Mouse (Mus musculus): ENCODE data around the gene Il13ra2. TPM values are rescaled to one million over a fixed set of nuclear protein-coding genes. Genes with fewer than 3 reads are reported as not detected.
"Not testable (repeated sequence)": the region's sequence is repeated elsewhere in the genome, so short reads cannot be mapped to it uniquely, and the experiment has no call there.

Il13ra2 gene
- total RNA-seq (2021) = not detected
- not detected in 2 replicates for polyA plus RNA-seq (2012; rRNA removed)
- long read RNA-seq = 0 reads

DNA sequence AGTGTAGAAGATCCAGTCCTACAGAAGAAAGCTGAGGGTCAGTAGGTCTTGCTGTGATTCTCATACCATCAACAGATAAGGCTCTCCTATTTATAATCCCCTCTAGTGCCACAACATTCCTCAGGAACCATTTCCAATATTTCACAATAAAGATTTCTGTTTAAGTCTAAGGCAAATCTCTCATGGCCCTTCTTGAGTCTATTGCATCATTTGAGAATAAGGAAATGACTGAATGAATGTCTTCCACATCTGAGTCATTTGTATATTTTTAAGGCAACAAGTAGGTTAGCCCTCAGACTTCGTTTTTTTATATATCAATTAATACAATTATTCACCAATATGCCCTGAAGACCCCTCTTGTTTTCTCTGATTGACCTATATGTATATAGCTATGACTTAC is at the start of gene Il13ra2:
TSS of gene Il13ra2 (minus strand) at position 64 of the 400 bp plus-strand sequence.
- no peak for DNase-seq

DNA sequence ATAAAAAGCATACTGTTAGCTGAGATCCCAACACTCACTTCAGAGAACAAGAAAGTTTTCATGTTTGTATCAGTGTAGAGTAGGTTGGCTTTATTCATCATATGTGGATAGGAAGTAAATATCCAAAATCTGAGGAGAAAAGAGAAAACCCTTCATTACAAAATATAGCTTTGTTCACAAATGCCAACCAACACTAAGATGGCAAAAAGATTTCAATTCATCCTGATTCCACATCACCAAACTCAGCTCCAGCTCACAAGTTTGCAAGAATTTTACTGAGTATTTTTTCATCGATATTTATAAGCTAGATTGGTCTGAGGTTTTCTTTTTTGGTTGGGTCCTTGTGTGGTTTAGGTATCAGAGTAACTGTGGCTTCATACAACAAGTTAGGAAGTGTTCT is 24.6 kb upstream of the Il13ra2 start, which contains the start of gene Vmn1r239-ps:
TSS of gene Vmn1r239-ps (minus strand) at position 101 of the 400 bp plus-strand sequence.
- DNase-seq = not testable (repeated sequence)

DNA sequence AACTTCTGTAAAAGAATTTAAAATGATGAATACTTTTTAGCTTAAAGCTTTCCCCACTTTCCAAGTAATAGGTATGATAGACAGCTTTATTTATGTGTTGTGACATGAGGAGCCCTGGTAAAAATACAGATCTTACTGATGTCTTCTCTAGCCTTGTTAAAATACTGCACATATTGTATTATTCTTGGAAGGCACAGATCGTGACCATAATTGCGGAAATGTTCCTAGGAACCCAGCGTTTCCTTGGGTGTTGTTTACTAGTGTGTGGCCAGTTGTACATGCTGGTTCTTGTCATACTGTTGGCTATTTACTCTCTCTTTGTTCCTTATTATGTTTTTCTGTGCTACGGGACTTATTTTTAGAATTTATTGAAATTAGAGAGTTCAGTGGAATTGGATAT is 14.4 kb upstream of the Il13ra2 start:
- no peak for DNase-seq

DNA sequence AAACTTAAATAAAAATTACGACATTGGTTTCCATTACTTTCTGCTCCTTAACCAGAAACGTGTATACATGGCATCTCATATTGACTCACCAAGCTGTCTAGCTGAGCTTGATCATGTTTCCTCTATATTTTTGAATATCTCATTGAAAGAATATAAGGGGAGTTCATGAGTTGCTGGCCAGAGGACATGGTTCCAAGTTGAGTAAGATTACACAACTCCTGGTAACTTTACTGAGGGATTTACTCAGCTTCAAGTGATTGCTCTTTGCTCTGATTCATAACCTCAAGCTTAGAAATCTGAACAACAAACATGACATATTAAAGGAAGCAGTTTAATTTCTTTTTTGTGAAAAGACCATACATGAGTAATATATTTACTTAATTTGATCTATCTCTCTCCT is 6.4 kb upstream of the Il13ra2 start:
- no peak for DNase-seq

DNA sequence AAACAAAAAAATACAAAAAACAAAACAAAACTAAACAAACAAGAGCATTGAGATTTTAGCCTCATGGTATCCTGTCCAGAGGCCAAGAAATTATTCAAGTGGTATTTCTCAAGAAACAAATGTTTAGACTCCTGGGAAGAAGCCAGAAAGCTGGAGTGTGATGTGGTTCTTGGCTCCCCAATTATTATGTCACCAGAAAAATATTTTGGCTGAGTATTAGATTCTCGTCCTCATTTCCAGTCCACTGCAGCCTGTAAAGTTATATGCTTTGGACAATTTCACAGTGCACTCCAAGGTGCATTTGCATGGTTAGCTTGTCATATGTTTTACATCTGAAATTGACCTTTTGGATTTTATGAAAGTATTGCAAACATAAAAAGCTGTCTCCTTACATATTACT is 761 bp upstream of the Il13ra2 start:
- DNase-seq = peak; percentile 7

DNA sequence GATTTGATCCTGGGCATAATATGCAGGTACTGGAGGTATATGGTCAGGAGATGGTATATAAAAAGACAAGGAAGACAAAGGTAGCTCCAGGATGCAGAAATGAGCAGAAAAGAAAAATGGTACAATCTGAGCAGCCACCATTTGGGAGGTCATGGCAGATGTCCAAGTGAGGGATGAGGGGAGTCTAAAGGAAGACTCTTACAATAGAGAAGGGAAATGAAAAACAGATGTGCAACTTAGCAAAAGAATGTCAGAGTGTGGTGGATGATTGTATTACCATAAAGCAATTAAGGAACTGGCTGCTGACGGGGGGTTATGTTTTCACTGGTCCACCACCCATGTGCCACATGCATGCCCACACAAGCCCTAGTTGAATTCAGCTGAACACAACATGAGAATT is 35.5 kb downstream of the Il13ra2 start:
- no peak for DNase-seq

DNA sequence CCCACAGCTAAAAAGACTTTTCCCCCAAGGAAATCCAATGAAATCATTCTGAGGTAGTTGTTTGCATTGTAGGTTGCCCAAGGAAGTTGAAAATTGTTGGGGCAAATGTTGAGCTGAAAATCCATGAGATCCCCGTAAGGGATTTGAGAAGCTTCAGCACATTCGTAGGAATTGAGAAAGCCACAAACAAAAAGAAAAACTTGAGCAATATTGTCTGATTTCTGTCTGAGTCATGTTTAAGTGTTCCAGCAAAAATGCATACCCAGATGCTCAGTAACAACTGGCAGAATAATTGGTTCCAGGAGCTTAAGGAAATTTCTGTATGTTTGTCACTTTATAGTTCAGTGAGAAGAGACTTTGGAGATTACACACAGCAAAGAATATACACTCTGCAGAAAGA is 79.8 kb downstream of the Il13ra2 start:
- DNase-seq = no peak

Other genes starting within 250 kb of the Il13ra2 start
- gene Vmn1r239-ps, start 24.5 kb upstream of the Il13ra2 start, total RNA-seq (2021) = not detected
- not detected in 2 replicates for gene Vmn1r239-ps, start 24.5 kb upstream of the Il13ra2 start, polyA plus RNA-seq (2012; rRNA removed)
- gene Lrch2, start 124.9 kb upstream of the Il13ra2 start, total RNA-seq (2021) = 10 to 100 TPM; 20.6 to 28.4 TPM
- gene Lrch2, start 124.9 kb upstream of the Il13ra2 start, polyA plus RNA-seq (2012; rRNA removed) = 0.93 and 1.4 TPM in 2 replicates